Mouse (Mus musculus) small intestine, adult 10 weeks (tissue): ENCODE measurements around the gene Tnip3. TPM values are rescaled to one million over a fixed set of nuclear protein-coding genes. Genes with fewer than 3 reads are reported as not detected.

Experiments
- polyA plus RNA-seq: library from polyadenylated mRNA; stranded (reverse); fragments of 350-450 nt; fragmentation: Illumina TruSeq; extraction: RNeasy Lipid Tissue Mini Kit (QIAGEN cat#74804); gene quantifications from one replicate; pipeline ENCODE4 v1.2.3, GENCODE M21; 2014; ENCODE audit warnings: low replicate concordance

Tnip3 gene
- polyA plus RNA-seq: 0.78 TPM

GRCm38 (mm10) chr6:65525192-65525591 is at the start of gene Tnip3:
Tnip3 (plus strand) TSS chr6:65525313.

DNA sequence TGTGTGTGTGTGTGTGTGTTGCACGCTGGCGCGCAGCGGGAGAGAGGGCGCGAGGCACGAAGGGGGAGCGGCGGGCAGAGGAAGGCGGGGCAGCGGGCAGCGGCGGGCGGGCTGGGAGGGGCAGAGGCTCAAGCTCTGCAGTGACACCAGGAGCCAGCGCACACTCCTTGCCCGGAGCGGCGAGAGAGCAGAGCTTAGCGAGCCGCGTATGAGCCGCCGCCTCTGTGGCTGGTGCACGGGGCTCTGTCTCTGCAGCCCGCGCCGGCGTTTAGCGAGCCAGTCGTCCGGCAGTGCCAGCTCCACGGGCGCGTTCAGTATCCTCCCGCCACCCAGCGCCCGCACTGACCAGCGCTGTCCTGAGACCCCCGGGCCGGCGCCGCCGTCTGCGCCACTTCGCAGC is 146.3 kb downstream of the Tnip3 start, which contains the start of gene Ndnf:
Ndnf (plus strand) TSS at position 140 of the 400 bp plus-strand sequence.

Other genes with a start within 250 kb of the Tnip3 start
- gene C130060K24Rik, start 144.2 kb upstream of the Tnip3 start, polyA plus RNA-seq: not detected
- gene Ndnf, start 146.3 kb downstream of the Tnip3 start, polyA plus RNA-seq: 0.15 TPM